Mouse (Mus musculus) kidney, adult 18-20 months (tissue): ENCODE data around the gene Jak1.

Experiments
- DNase-seq: peaks from one replicate; pipeline ENCODE4 v3.0.0; 2021

Gene Jak1

GRCm38 (mm10) chr4:101182603-101183011 lies 82.5 kb downstream of the Jak1 start:
- no peak for DNase-seq

- DNase-seq, result no peak
These were observed 84.4 kb downstream of the Jak1 start for GRCm38 (mm10) chr4:101180681-101181080.

- no peak for DNase-seq
These were observed 85.2 kb downstream of the Jak1 start for GRCm38 (mm10) chr4:101179836-101180235.

DNA sequence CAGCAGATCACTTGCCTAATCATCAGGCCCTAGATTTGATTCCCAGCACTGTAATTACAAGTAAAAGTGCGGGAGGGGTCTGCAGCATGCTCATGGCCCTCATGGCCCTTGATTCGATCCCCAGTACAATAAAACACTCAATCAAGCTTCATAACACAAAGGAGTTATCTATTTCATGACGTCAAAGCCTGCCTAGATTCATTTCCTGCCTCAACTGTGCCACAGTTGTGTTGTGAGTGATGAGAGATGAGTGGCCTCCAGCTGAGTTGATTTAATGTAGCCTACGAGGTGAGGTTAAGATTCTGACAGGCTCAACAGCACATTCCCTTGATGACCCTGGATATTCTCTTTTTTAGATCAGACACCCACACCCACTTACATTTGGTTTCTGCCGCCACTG lies 86.0 kb downstream of the Jak1 start:
- DNase-seq, result no peak

GRCm38 (mm10) chr4:101177796-101178195 lies 87.3 kb downstream of the Jak1 start:
- DNase-seq, result no peak

DNA sequence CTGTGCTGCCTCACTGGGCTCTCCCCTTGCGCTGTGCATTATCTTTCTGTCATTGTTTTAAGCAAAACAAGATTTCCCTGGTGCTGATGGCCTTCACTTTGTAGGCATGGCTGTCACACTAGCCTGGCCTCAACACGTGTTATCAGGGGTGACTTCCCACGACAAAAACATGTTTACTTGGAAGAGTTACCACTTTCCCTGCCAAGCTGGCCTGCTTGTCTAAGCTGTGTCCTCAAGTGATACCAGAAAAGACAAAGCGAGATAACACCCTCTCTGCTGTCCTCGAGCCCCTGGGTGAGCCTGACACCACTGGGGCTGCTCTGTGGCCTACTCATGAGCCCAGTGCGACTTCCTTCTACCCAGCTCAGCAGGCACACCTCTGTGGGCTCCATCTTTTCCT lies 89.0 kb downstream of the Jak1 start:
- DNase-seq, result no peak

DNA sequence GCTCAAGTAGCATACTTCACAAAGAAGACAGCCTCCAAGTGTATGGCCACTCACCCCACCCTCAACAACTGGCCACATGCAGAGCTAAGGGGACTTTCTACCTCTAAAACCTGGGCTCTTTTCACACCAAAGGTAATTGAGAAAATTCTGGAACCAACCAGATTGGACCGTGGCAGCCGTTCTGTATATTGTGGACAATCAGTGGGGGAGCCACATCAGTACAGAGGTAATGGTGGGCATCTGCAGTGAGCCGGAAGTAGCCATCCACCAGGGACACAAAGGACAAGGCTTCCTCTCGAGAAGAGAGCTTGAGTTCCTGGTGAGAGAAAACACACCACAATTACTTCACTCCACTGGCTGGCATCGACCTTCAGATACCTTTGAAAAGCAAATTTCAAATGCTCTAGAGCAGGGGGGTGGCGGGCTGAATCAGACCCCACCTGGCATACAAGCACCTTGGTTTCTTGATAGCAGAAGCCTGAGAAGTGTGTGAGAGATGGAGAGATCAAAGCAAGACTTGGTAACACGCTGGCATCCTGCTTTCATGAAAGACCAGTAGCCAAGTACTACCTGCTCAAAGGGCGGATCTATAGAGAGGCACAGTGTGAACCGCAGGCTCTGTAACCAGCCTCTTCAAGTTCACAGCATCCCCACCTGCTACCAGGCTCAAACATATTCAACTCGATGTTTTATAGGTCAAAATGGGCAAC lies 90.0 kb downstream of the Jak1 start:
- DNase-seq, result no peak

- no peak for DNase-seq
These were observed 92.3 kb downstream of the Jak1 start for GRCm38 (mm10) chr4:101172738-101173137.

DNA sequence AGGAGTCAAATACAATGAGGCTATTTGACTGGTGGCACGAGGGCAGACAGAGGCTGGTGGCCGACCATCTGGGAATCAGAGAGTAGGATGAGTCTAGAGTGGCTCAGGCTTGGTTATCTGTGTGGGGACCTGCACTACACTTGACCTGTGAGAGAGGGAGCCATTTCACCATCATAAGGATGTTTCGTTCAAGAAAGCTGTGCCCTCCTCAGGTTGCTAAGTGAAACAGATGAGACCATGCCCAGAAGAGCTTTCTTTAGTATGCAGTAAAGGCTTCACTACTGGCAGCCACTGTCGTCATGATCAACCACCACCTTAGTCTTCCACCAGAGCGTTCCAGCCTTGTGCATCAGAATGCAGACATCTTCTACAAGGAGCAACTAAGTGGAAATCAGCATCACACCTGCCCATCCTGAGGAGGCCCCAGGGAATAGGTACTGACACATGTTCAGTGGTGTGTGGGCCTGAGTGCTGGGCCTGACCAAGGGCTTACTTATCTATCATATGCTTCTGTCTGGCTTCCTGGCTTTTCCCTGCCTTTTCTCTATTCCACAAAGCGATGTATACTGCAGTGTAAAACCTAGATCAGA lies 96.8 kb downstream of the Jak1 start:
- peak; percentile 51 for DNase-seq

- no peak for DNase-seq
These were observed 97.3 kb downstream of the Jak1 start for GRCm38 (mm10) chr4:101167777-101168176.

GRCm38 (mm10) chr4:101165776-101166175 lies 99.3 kb downstream of the Jak1 start:
- DNase-seq, result no peak

- DNase-seq, result no peak
These were observed 100.4 kb downstream of the Jak1 start for GRCm38 (mm10) chr4:101164673-101165072.

DNA sequence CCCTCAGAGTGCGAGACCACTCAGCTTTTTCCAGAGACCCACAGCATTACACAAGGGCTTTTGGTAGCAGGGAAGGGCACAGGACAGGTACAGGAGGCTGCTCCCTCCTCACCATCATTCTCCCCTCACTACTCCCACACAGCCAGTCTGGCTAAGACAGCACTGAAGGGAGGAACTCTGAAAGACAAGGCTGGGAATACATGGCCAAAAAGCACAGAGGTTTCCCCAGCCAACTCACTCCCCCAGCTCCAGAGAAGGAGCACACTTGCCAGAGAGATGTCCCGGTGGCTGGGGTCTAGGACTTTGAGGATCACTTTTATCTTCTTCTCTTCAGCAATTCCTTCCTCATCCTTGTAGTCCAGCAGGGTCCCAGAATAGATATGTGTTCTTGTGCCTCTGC lies 100.9 kb downstream of the Jak1 start:
- no peak for DNase-seq

DNA sequence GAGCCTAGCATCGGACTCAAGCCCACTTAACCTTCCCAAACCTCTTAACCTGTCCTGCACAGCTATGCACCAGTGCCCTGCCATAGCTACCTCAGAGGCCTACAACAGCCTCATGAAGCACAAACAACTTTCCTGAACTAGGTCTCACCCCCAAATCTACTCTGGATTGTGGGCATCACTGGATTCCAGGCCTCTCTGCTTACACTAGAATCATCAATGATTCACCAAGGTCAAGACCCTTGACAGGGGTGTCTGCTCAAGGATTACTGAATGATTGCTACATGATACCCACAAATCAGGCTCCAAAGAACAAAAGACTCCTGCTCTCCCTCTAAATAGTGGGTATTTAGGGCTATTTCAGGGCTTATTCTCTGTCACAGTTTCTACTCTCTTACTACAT lies 104.3 kb downstream of the Jak1 start:
- DNase-seq, result no peak

GRCm38 (mm10) chr4:101159191-101159764 lies 105.8 kb downstream of the Jak1 start:
- no peak for DNase-seq

- DNase-seq, result no peak
These were observed 106.8 kb downstream of the Jak1 start for GRCm38 (mm10) chr4:101158282-101158681.

GRCm38 (mm10) chr4:101157476-101157875 lies 107.6 kb downstream of the Jak1 start:
- DNase-seq, result peak; percentile 37

- no peak for DNase-seq
These were observed 109.5 kb downstream of the Jak1 start for GRCm38 (mm10) chr4:101155541-101155940.

DNA sequence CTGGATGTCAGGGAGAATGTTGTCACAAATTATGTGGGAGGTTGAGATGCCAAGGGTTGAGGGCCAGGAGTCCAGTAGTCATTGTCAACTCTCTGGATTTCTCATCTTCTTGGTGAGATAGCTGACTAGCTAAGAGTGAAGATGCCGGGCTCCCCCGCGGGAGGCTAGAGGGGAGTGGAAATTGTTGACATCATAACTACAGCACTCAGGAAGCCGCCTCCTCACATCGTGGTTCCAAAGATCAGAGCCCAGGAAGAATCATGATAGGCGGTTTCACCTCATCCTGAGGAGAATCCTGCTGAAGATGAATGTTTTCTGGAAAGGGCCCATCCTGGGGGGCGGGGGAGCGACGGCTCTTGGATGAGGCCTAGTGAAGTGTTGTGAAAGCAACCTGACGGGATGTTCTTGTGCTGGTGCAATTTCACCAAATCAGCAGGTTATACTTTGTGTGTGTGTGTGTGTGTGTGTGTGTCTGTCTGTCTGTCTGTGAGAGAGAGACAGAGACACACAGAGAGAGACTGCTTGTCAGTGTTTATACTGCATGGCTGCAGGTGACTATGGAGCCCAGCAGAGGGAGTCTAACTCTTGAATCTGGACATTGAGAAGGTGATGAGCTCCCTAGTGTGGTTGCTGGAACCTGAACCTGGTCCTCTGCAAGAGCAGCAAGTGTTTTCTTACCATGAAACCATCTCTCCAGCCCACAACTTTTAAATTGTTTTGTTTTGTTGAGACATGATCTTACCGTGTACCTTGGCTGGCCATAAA lies 118.0 kb downstream of the Jak1 start:
- DNase-seq, result no peak

GRCm38 (mm10) chr4:101146047-101146745 lies 118.9 kb downstream of the Jak1 start:
- DNase-seq, result peak; percentile 71

DNA sequence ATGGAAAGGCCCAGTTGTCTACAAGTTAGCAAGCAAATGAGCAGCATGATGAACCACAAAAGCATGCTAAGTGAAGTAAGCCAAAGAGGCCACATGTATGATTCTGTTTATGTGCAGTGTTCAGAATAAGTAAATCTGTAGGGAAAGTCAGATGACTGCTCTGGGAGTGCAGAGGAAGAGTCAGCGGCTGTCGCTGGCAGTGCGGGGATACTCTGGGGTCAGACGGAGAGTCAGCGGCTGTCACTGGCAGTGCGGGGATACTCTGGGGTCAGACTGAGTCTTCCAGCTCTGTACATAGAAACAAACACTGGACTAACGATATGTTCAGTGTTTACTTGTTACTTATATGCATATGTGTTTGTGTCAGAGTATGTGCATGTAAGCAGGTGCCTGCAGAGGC lies 120.3 kb downstream of the Jak1 start:
- DNase-seq, result no peak

DNA sequence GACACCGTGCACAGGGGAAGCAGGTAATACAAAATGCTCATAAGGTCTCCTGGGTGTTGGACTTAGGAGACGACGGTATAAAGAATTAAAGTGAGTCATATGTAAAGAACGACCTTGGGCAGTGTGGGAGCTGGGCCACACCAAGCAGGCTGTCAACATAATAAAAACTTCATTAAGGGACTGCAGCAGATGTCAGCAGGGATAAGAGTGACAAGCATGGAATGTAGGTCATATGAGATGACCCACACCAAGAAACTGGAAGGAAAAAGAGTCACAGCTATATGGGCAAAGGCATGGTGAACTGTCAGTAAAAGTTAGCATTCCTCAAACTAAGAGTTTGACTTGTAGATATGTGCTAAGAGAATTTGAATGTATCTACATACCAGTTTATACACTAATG lies 120.7 kb downstream of the Jak1 start:
- no peak for DNase-seq

DNA sequence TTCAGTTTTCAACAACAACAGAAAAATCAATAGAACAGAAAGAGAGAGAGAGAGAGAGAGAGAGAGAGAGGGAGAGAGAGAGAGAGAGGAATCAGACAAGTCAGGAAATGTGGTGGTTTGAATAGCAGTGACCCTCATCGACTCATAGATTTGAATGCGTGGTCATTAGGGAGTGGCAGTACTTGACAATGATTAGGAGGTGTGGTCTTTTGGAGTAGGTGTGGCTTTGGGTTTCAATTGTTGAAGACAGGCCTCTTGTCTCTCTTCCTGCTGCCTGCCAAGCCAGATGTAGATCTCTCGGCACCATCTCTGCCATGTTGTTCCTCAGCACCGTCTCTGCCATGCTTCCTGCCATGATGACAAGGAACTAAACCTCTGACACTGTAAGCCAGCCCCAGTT lies 121.2 kb downstream of the Jak1 start:
- DNase-seq, result no peak
